Mouse (Mus musculus) lung, adult 2 months (tissue): ENCODE results near the gene Slc10a7.

ENCODE experiments used
- CTCF ChIP-seq: fragments of 200-500 bp; IDR thresholded peaks from 2 replicates; pipeline ENCODE4 v1.5.1; 2011; ENCODE audit warnings: mild to moderate bottlenecking, low read length, control low read depth; ENCODE audit not compliant: insufficient read depth
- POLR2A ChIP-seq: fragments of 200-500 bp; IDR thresholded peaks from 2 replicates; pipeline ENCODE4 v1.6.1; 2011; ENCODE audit warnings: low read depth, mild to moderate bottlenecking, control low read depth, low read length, borderline replicate concordance; ENCODE audit errors: extremely low read depth

DNA sequence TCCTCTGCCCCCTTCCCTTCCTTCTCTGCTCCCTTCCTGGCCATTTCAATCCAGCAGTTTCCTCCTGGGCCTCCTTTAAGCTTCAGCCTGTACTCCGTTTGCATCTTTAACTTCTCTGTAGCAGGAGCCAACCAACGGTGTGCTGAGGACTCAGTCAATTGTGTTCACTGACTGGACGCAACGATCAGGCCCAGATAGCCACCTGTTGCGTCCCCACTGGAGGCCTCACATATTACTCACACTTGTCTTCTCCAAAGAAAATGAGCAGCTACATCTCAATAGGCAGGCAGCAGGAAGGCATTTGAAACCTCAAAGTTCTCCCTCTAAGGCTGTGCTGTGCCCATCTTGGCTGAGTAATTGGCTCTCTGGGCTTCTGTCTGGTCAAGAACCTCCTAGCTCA is 149.0 kb downstream of the Slc10a7 start:
- no peak for TF ChIP-seq CTCF
- no peak for TF ChIP-seq POLR2A
